Mouse (Mus musculus) ES-Bruce4 (cell line): ENCODE measurements around the gene Fam71a.

Source experiments
- CTCF ChIP-seq: IDR thresholded peaks from one replicate; pipeline ENCODE4 v1.8.1; 2011; ENCODE audit warnings: low read depth, low read length
- POLR2A ChIP-seq: IDR thresholded peaks from one replicate; pipeline ENCODE4 v1.8.1; 2011; ENCODE audit warnings: low read length; ENCODE audit not compliant: insufficient read depth

- no peak for TF ChIP-seq POLR2A
- no peak for TF ChIP-seq CTCF
Measured at GRCm38 (mm10) chr1:191170444-191170843, 5.8 kb upstream of the Fam71a start.
